Mouse (Mus musculus): ENCODE measurements around the gene Zbbx. TPM values are rescaled to one million over a fixed set of nuclear protein-coding genes. Genes with fewer than 3 reads are reported as not detected.

The Zbbx gene
- polyA plus RNA-seq (2015; fragmentation: Nextera tagmentation; extraction: Ambion mirVana) = 0.73 and 1.5 TPM in 2 replicates

DNA sequence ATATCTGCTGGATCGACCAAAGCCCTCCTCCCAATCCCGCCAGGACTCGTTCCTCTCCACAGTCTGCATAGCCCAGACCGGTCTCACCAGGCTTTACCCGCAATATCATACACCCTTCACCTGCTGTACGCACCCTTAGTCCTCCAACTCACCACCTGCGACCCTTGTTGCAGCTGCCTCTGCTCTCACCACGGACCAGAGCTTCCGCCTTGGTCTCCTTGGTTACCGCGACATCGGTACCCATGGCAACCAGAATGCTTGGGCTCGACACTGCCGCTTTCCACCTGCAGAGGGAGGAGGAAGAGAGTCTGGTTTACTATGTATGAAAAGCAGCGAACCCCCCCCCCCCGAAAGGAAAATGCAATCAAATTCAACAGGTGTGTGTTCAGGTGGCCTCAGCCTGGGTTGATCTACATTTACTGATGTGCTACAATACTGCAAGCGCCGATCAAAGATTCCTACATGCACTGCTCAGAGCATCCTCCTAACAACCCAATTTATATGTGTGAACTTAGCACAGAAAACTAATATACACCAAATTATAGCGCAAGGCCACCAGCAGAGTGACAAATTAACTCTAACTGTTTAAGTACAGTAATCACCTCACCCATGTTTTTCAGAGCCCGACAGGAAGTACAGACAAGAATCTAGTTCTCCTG is at the start of gene Zbbx:
TSS of gene Zbbx (minus strand) at position 197 of the 659 bp plus-strand sequence.
- H3K36me3 ChIP-seq (ENCODE audit: control insufficient read depth, insufficient read depth, low read length) = no peaks in the 10 kb centered on the region
- no peaks in the 10 kb centered on the region for H3K27me3 ChIP-seq (ENCODE audit: control insufficient read depth, insufficient read depth, low read depth, low read length)
- no peak within 1 kb of the TSS for H3K27ac ChIP-seq (ENCODE audit: low read length)
- H3K4me3 ChIP-seq (ENCODE audit: low read depth, low read length) = peak within 1 kb of the TSS; percentile 49
- peak within 1 kb of the TSS; percentile 86 for H3K4me2 ChIP-seq (ENCODE audit: low read length)
- H3K9me3 ChIP-seq (replicated peaks; ENCODE audit: control insufficient read depth, low read length, poor library complexity, severe bottlenecking) = no peaks in the 10 kb centered on the region
- 14% methylated on average over 20 of the region's 20 CpGs for WGBS
- H3K4me1 ChIP-seq (ENCODE audit: control insufficient read depth, insufficient read depth, low read length) = no peaks in the 10 kb centered on the region
- peak; percentile 99 for ATAC-seq
- H3K9ac ChIP-seq (ENCODE audit: low read depth, low read length) = peak within 1 kb of the TSS; percentile 59; the same call in 1 of the 2 replicates

- 41% methylated on average over 12 of the region's 12 CpGs for WGBS
- H3K27me3 ChIP-seq (ENCODE audit: control insufficient read depth, insufficient read depth, low read depth, low read length) = no peaks in the 10 kb centered on the region
- peak; percentile 48; the same call in 1 of the 2 replicates for ATAC-seq
These were observed 38.1 kb upstream of the Zbbx start for GRCm38 (mm10) chr3:75202808-75203503.

GRCm38 (mm10) chr3:75182606-75183005 is 17.8 kb upstream of the Zbbx start:
- no peak overlapping the region for H3K4me2 ChIP-seq (ENCODE audit: low read length)
- H3K9ac ChIP-seq (ENCODE audit: low read depth, low read length) = no peak overlapping the region
- H3K36me3 ChIP-seq (ENCODE audit: control insufficient read depth, insufficient read depth, low read length) = no peaks in the 10 kb centered on the region
- H3K4me1 ChIP-seq (ENCODE audit: control insufficient read depth, insufficient read depth, low read length) = no peaks in the 10 kb centered on the region
- H3K27ac ChIP-seq (ENCODE audit: low read length) = no peak overlapping the region
- H3K27me3 ChIP-seq (ENCODE audit: control insufficient read depth, insufficient read depth, low read depth, low read length) = no peaks in the 10 kb centered on the region
- H3K4me3 ChIP-seq (ENCODE audit: low read depth, low read length) = no peak overlapping the region
- 91% methylated on average over 1 of the region's 1 CpGs for WGBS
- no peak for ATAC-seq
- no peaks in the 10 kb centered on the region for H3K9me3 ChIP-seq (replicated peaks; ENCODE audit: control insufficient read depth, low read length, poor library complexity, severe bottlenecking)

More at GRCm38 (mm10) chr3:75202808-75203503, 38.1 kb upstream of the Zbbx start:
- Histone ChIP-seq H3K27ac (ENCODE audit: low read length) (no peak overlapping the region), H3K4me1 (ENCODE audit: control insufficient read depth, insufficient read depth, low read length) (no peaks in the 10 kb centered on the region), H3K4me3 (ENCODE audit: low read depth, low read length) (no peak overlapping the region), H3K36me3 (ENCODE audit: control insufficient read depth, insufficient read depth, low read length) (no peaks in the 10 kb centered on the region), H3K9me3 (replicated peaks; ENCODE audit: control insufficient read depth, low read length, poor library complexity, severe bottlenecking) (no peaks in the 10 kb centered on the region), H3K4me2 (ENCODE audit: low read length) (no peak overlapping the region), H3K9ac (ENCODE audit: low read depth, low read length) (no peak overlapping the region)

GRCm38 (mm10) chr3:75141876-75142275 is 23.0 kb downstream of the Zbbx start:
- 30% methylated on average over 3 of the region's 3 CpGs for WGBS
- no peak overlapping the region for H3K27ac ChIP-seq (ENCODE audit: low read length)
- no peak overlapping the region for H3K4me3 ChIP-seq (ENCODE audit: low read depth, low read length)
- H3K4me1 ChIP-seq (ENCODE audit: control insufficient read depth, insufficient read depth, low read length) = no peaks in the 10 kb centered on the region
- H3K9me3 ChIP-seq (replicated peaks; ENCODE audit: control insufficient read depth, low read length, poor library complexity, severe bottlenecking) = no peaks in the 10 kb centered on the region
- no peaks in the 10 kb centered on the region for H3K36me3 ChIP-seq (ENCODE audit: control insufficient read depth, insufficient read depth, low read length)
- H3K4me2 ChIP-seq (ENCODE audit: low read length) = no peak overlapping the region
- H3K9ac ChIP-seq (ENCODE audit: low read depth, low read length) = no peak overlapping the region
- no peak for ATAC-seq
- H3K27me3 ChIP-seq (ENCODE audit: control insufficient read depth, insufficient read depth, low read depth, low read length) = no peaks in the 10 kb centered on the region

GRCm38 (mm10) chr3:75104867-75105266 is 60.0 kb downstream of the Zbbx start:
- no peaks in the 10 kb centered on the region for H3K4me1 ChIP-seq (ENCODE audit: control insufficient read depth, insufficient read depth, low read length)
- H3K27ac ChIP-seq (ENCODE audit: low read length) = no peak overlapping the region
- no peaks in the 10 kb centered on the region for H3K27me3 ChIP-seq (ENCODE audit: control insufficient read depth, insufficient read depth, low read depth, low read length)
- H3K36me3 ChIP-seq (ENCODE audit: control insufficient read depth, insufficient read depth, low read length) = no peaks in the 10 kb centered on the region
- ATAC-seq = no peak
- H3K9ac ChIP-seq (ENCODE audit: low read depth, low read length) = no peak overlapping the region
- no peak overlapping the region for H3K4me3 ChIP-seq (ENCODE audit: low read depth, low read length)
- H3K4me2 ChIP-seq (ENCODE audit: low read length) = no peak overlapping the region
- H3K9me3 ChIP-seq (replicated peaks; ENCODE audit: control insufficient read depth, low read length, poor library complexity, severe bottlenecking) = no peaks in the 10 kb centered on the region

GRCm38 (mm10) chr3:75085762-75086161 is 79.1 kb downstream of the Zbbx start:
- Histone ChIP-seq H3K9me3 (replicated peaks; ENCODE audit: control insufficient read depth, low read length, poor library complexity, severe bottlenecking) (no peaks in the 10 kb centered on the region), H3K27me3 (ENCODE audit: control insufficient read depth, insufficient read depth, low read depth, low read length) (no peaks in the 10 kb centered on the region), H3K36me3 (ENCODE audit: control insufficient read depth, insufficient read depth, low read length) (no peaks in the 10 kb centered on the region), H3K4me3 (ENCODE audit: low read depth, low read length) (no peak overlapping the region), H3K27ac (ENCODE audit: low read length) (no peak overlapping the region), H3K4me1 (ENCODE audit: control insufficient read depth, insufficient read depth, low read length) (no peaks in the 10 kb centered on the region), H3K4me2 (ENCODE audit: low read length) (no peak overlapping the region), H3K9ac (ENCODE audit: low read depth, low read length) (no peak overlapping the region)
- 71% methylated on average over 1 of the region's 1 CpGs for WGBS
- no peak for ATAC-seq

DNA sequence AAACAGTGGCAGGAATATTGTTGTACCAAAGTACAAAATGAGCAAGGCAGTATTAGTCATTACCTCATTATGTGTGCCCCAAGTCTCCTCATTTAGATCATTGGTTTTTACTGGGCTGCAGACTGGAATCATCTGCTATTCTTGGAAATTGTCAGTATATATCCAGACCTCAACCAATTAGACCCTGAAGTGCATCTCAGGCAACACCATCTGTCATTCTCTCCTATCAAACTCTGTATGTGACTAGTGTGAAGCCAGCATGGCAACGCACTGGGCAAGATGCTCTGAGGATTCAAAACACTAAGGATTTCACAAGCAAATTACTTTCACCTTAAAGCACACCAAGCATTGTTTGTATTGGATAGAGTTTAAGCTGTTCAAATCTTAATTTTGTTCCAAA is 85.9 kb downstream of the Zbbx start:
- ATAC-seq = no peak
- 67% methylated on average over 1 of the region's 1 CpGs for WGBS
- no peak overlapping the region for H3K9ac ChIP-seq (ENCODE audit: low read depth, low read length)
- H3K27me3 ChIP-seq (ENCODE audit: control insufficient read depth, insufficient read depth, low read depth, low read length) = no peaks in the 10 kb centered on the region
- no peak overlapping the region for H3K27ac ChIP-seq (ENCODE audit: low read length)
- H3K4me1 ChIP-seq (ENCODE audit: control insufficient read depth, insufficient read depth, low read length) = no peaks in the 10 kb centered on the region
- no peak overlapping the region for H3K4me2 ChIP-seq (ENCODE audit: low read length)
- no peaks in the 10 kb centered on the region for H3K36me3 ChIP-seq (ENCODE audit: control insufficient read depth, insufficient read depth, low read length)
- H3K4me3 ChIP-seq (ENCODE audit: low read depth, low read length) = no peak overlapping the region
- H3K9me3 ChIP-seq (replicated peaks; ENCODE audit: control insufficient read depth, low read length, poor library complexity, severe bottlenecking) = no peaks in the 10 kb centered on the region

DNA sequence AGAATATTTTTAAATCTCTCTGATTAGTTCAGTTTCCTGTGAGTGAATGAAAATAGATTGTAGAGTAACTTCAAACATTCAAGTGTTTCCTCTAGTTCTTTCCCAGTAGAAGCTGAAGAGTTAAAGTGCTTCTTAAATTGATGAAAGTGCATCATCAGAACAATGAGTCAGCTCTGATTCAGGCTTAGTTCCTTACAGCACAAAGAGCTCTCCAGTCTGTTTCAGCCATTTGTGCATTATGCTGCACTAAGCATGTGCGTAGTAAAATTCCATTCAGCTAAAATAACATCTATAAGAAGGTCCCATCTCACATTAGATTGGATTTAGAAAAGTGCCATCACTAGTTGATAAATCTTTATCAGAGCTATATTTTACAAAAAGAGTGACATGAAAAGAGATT is 155.1 kb downstream of the Zbbx start:
- Histone ChIP-seq H3K27me3 (ENCODE audit: control insufficient read depth, insufficient read depth, low read depth, low read length) (no peaks in the 10 kb centered on the region), H3K9ac (ENCODE audit: low read depth, low read length) (no peak overlapping the region), H3K36me3 (ENCODE audit: control insufficient read depth, insufficient read depth, low read length) (no peaks in the 10 kb centered on the region), H3K27ac (ENCODE audit: low read length) (no peak overlapping the region), H3K4me1 (ENCODE audit: control insufficient read depth, insufficient read depth, low read length) (no peaks in the 10 kb centered on the region), H3K4me3 (ENCODE audit: low read depth, low read length) (no peak overlapping the region), H3K9me3 (replicated peaks; ENCODE audit: control insufficient read depth, low read length, poor library complexity, severe bottlenecking) (no peaks in the 10 kb centered on the region), H3K4me2 (ENCODE audit: low read length) (no peak overlapping the region)
- WGBS = 82% methylated on average over 1 of the region's 1 CpGs
- no peak for ATAC-seq
